Mouse (Mus musculus) layer of hippocampus, adult 18-20 months (tissue): Measurements from ENCODE around the gene Zfp110. TPM values are rescaled to one million over a fixed set of nuclear protein-coding genes. Genes with fewer than 3 reads are reported as not detected.
A peak's percentile ranks its signal among the peaks of the same experiment; 100 is the strongest.

Experiments used
- DNase-seq, 2 experiments: peaks; one replicate each; pipeline ENCODE4 v3.0.0; 2022; ENCODE audit warnings: low spot score in 2 of 2
- total RNA-seq, 2 experiments: library from RNA; stranded (reverse); gene quantifications; 2 replicates each; pipeline ENCODE4 v1.2.3; 2021

Gene Zfp110
- total RNA-seq, 2 experiments from 2014 or later, result 14.8 to 17.1 TPM

DNA sequence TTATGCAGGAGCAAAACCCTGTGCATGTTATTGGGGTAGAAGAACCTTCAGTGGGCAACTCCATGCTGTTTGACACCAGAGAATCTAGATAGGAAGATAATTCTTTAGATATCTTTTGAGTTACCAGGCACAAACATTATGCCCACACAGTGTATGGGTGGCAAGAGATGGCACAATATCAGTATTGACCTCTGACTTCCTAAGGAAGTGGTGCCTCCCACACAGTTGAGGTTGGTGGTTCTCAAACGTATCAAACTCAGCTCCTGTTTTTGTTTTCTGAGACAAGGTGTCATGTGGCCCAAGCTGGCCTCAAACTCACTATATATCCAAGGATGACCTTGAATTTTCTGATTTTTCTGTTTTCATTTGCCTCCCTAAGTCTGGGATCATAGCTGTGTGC is 56.8 kb downstream of the Zfp110 start:
- DNase-seq, result no peak

GRCm38 (mm10) chr7:12897655-12898410 is 63.3 kb downstream of the Zfp110 start, which contains the start of gene Zscan22:
Gene Zscan22 (plus strand): TSS chr7:12897815.
- DNase-seq, result peak; percentile 95 to 98

Other genes with a start within 250 kb of the Zfp110 start
- gene Vmn2r53, start 226.0 kb upstream of the Zfp110 start, total RNA-seq, result under 1 TPM in 1 of 2 experiments, not detected in 1; 0.05 TPM
- not detected for gene Vmn2r54, start 194.4 kb upstream of the Zfp110 start, total RNA-seq
- gene Vmn2r55, start 149.8 kb upstream of the Zfp110 start, total RNA-seq, result not detected
- under 1 TPM in 1 of 2 experiments, not detected in 1; 0.05 TPM for gene Vmn2r56, start 99.8 kb upstream of the Zfp110 start, total RNA-seq
- 10 to 100 TPM; 24.2 to 26.5 TPM for gene Zscan18, start 31.1 kb upstream of the Zfp110 start, total RNA-seq
- 10 to 100 TPM; 20.7 to 23.0 TPM for gene Zfp329, start 15.9 kb upstream of the Zfp110 start, total RNA-seq
- gene Zfp128, start 46.4 kb downstream of the Zfp110 start, total RNA-seq, result 1 to 10 TPM; 7.1 to 7.3 TPM
- gene Zscan22, start 63.1 kb downstream of the Zfp110 start, total RNA-seq, result 10 to 100 TPM; 15.9 to 17.4 TPM
- 100 to 1,000 TPM; 427 to 466 TPM for gene Rps5, start 87.5 kb downstream of the Zfp110 start, total RNA-seq
- gene Rnf225, start 92.7 kb downstream of the Zfp110 start, total RNA-seq, result under 1 TPM; 0.71 to 0.97 TPM
- gene Zfp324, start 131.1 kb downstream of the Zfp110 start, total RNA-seq, result 10 to 100 TPM; 10.1 to 12.7 TPM
- gene Zfp446, start 143.1 kb downstream of the Zfp110 start, total RNA-seq, result 1 to 10 TPM; 8.1 to 8.6 TPM
- gene Slc27a5, start 163.4 kb downstream of the Zfp110 start, total RNA-seq, result under 1 TPM in 1 of 2 experiments, not detected in 1; 0.57 TPM
- 100 to 1,000 TPM; 216 to 246 TPM for gene Trim28, start 164.4 kb downstream of the Zfp110 start, total RNA-seq
- gene Zbtb45, start 175.3 kb downstream of the Zfp110 start, total RNA-seq, result 10 to 100 TPM; 33.2 to 34.3 TPM
- 100 to 1,000 TPM; 146 to 159 TPM for gene Chmp2a, start 200.0 kb downstream of the Zfp110 start, total RNA-seq
- 100 to 1,000 TPM; 196 to 202 TPM for gene Ube2m, start 203.5 kb downstream of the Zfp110 start, total RNA-seq
- gene Mzf1, start 220.0 kb downstream of the Zfp110 start, total RNA-seq, result 10 to 100 TPM; 11.9 to 13.1 TPM